Mouse (Mus musculus): ENCODE results near the gene Prm1.

Prm1 gene

DNA sequence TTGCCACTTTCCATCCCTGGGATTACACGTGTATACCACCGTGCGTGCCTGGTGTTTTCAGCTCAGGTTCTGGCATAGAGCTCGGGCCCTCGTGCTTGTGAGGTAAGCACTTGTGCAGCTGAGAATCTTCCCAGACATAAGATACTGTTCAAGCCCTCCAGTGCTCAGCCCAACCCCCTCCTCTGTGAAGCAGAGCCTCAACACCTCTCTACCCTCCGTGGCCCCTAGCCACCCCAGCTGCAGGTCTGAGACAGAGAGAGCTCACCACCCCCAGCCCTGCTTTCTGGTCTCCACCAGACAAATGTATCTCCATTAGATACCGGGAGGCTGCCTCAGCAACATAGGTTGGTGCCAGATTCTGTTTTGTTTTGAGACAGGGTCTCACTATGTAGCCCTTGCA, 56.4 kb downstream of the Prm1 start:
- DNase-seq (ENCODE audit: low spot score in 2 of 2), result no peak

Measured in urinary bladder, postnatal 36 days (tissue).